Mouse (Mus musculus) ES-E14 (cell line): ENCODE results near the gene Cox17.

Source experiments
- HCFC1 ChIP-seq: IDR thresholded peaks from 2 replicates; pipeline ENCODE4 v1.6.1; 2012; ENCODE audit warnings: low read length, inconsistent platforms, borderline replicate concordance; ENCODE audit not compliant: insufficient read depth
- MAFK ChIP-seq: IDR thresholded peaks from 2 replicates; pipeline ENCODE4 v1.6.1; 2014; ENCODE audit warnings: mild to moderate bottlenecking, low read depth, low read length, inconsistent platforms; ENCODE audit not compliant: insufficient read depth
- ZC3H11A ChIP-seq: IDR thresholded peaks from 2 replicates; pipeline ENCODE4 v1.6.1; 2012; ENCODE audit warnings: low read depth, mild to moderate bottlenecking, inconsistent platforms, low read length, borderline replicate concordance
- ZNF384 ChIP-seq: IDR thresholded peaks from 2 replicates; pipeline ENCODE4 v1.6.1; 2012; ENCODE audit warnings: low read depth, low read length, inconsistent platforms

- no peak for TF ChIP-seq ZNF384
- no peak for TF ChIP-seq HCFC1
- TF ChIP-seq MAFK, result no peak
- no peak for TF ChIP-seq ZC3H11A
These were observed 51.5 kb downstream of the Cox17 start for GRCm38 (mm10) chr16:38398266-38398665.
